Mouse (Mus musculus): ENCODE measurements at regions not wholly inside any gene's neighbourhood (a gene's known extent, or its start where the extent isn't known, plus 50 kb on each side); places are given as distances from the start of the nearest gene placed in this dataset.

DNA sequence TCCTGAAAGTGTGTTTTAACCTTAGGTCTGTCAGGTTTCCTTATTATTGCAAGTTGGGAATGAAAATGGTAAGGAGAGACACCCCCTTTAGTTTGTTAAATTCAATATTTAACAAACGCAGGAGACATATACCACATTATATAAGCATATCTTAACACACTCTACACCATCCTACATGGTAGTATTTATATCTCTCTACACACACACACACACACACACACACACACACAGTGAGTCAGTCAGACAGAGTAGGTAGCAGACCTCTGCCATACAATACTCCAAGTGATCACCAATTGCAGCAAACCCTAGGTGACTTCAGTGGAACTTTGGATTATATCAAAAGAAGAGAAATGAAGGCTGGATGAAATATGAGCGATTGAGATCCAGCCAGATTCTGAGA is 468.2 kb upstream of the Id2 start:
- TF ChIP-seq POLR2A (IDR thresholded peaks at IDR 0.05; ENCODE audit: borderline replicate concordance, extremely low read depth, insufficient read depth, insufficient read length, poor library complexity, severe bottlenecking) (no peak), CTCF (IDR thresholded peaks at IDR 0.05; ENCODE audit: borderline replicate concordance, extremely low read depth, insufficient read depth, insufficient read length) (no peak)
